Mouse (Mus musculus) bone marrow, adult 2 months (tissue): ENCODE data around the gene Bfsp2. TPM values are rescaled to one million over a fixed set of nuclear protein-coding genes. Genes with fewer than 3 reads are reported as not detected.
A peak's percentile ranks its signal among the peaks of the same experiment; 100 is the strongest.
"Not testable (repeated sequence)": the region's sequence is repeated elsewhere in the genome, so short reads cannot be mapped to it uniquely, and the experiment has no call there.

Source experiments
- H3K27ac ChIP-seq: fragments of 200-500 bp; 2 replicates; pipeline ENCODE4 v1.5.1; 2012; ENCODE audit warnings: low read depth, mild to moderate bottlenecking, control low read depth, inconsistent platforms, low read length; ENCODE audit not compliant: control insufficient read depth, poor library complexity, insufficient read depth
- H3K4me1 ChIP-seq: fragments of 200-500 bp; 2 replicates; pipeline ENCODE4 v1.6.1; 2011; ENCODE audit warnings: low read length; ENCODE audit not compliant: control insufficient read depth, insufficient read depth
- H3K4me3 ChIP-seq: fragments of 200-500 bp; replicated peaks from 2 replicates; pipeline ENCODE3; 2011; ENCODE audit warnings: mild to moderate bottlenecking, low read depth, low read length, control low read depth; ENCODE audit not compliant: control insufficient read depth
- CTCF ChIP-seq: fragments of 200-500 bp; IDR thresholded peaks from 2 replicates; pipeline ENCODE4 v1.5.1; 2011; ENCODE audit warnings: low read length, control low read depth; ENCODE audit not compliant: control insufficient read depth, insufficient read depth
- POLR2A ChIP-seq: fragments of 200-500 bp; IDR thresholded peaks from 2 replicates; pipeline ENCODE4 v1.6.1; 2011; ENCODE audit warnings: low read depth, mild to moderate bottlenecking, control low read depth, low read length, borderline replicate concordance; ENCODE audit not compliant: control insufficient read depth
- WGBS: fragments of 180-500 bp; shearing (Covaris S2); methylation state at CpG from one replicate; pipeline ENCODE4 v1.1.7; 2018; 5-methylcytosine and 5-hydroxymethylcytosine counted together
- polyA plus RNA-seq: library from polyadenylated mRNA; stranded (reverse); fragments of >200 nt; gene quantifications from 2 replicates; pipeline ENCODE4 v1.2.4, GENCODE M21; 2011; ENCODE audit warnings: low replicate concordance; ENCODE audit not compliant: missing spikeins, insufficient read depth, insufficient read length

The Bfsp2 gene
- polyA plus RNA-seq, 1 experiment = 11.3 TPM

DNA sequence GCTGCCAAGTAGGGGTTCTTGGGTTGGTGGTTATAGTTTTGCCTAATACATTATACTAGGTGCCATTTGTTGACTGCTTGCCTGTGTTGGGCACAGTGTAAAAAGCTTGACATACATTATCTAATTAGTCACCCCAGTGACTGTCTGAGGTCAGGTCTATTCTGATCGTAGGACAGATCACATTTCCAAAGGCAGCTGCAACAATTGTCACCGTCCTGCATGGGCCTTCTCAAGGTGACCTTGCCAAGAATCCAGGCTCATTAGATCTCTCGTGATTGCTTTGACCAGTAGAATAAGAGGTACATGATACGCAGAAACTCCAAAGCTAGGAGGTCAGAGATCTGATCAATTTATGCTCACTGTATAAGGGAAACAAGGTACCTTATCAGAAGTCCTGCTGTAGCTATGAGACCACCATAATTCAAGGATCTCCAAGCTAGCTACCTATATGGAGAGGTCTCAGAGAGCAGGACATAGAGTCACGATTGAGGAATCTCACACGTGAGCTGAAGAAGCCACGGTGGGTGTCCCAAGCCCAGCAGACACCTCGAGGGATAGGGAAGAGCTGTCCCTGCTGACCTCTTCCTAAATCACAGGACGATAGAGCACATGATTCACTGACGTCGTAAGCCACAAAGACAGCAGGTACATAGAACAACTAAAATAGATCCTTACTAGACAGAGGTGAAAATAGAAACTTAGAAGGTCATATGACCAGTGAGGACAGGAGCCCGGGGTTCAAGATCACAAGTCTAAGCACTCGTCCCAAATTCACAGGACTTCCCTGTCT lies 49.6 kb downstream of the Bfsp2 start:
- Histone ChIP-seq H3K27ac (no peak overlapping the region), H3K4me1 (peaks cover 2% of the 10 kb centered on the region; the same call in 1 of the 2 replicates), H3K4me3 (no peak overlapping the region)
- TF ChIP-seq CTCF (no peak), POLR2A (no peak)
- 79% methylated on average over 13 of the region's 13 CpGs for WGBS

GRCm38 (mm10) chr9:103426425-103426824 lies 53.8 kb downstream of the Bfsp2 start:
- no peak overlapping the region for H3K27ac ChIP-seq
- 65% methylated on average over 11 of the region's 11 CpGs for WGBS
- no peak for TF ChIP-seq POLR2A
- TF ChIP-seq CTCF = peak; percentile 20; the same call in 1 of the 2 replicates
- no peak overlapping the region for H3K4me3 ChIP-seq
- H3K4me1 ChIP-seq = no peaks in the 10 kb centered on the region

- no peak overlapping the region for H3K4me3 ChIP-seq
- WGBS = 2% methylated on average over 11 of the region's 11 CpGs
- no peaks in the 10 kb centered on the region for H3K4me1 ChIP-seq
- TF ChIP-seq CTCF (no peak), POLR2A (no peak)
- H3K27ac ChIP-seq = peak overlapping the region; percentile 51; the same call in 1 of the 2 replicates
Observed at GRCm38 (mm10) chr9:103424869-103425268, 55.4 kb downstream of the Bfsp2 start.

DNA sequence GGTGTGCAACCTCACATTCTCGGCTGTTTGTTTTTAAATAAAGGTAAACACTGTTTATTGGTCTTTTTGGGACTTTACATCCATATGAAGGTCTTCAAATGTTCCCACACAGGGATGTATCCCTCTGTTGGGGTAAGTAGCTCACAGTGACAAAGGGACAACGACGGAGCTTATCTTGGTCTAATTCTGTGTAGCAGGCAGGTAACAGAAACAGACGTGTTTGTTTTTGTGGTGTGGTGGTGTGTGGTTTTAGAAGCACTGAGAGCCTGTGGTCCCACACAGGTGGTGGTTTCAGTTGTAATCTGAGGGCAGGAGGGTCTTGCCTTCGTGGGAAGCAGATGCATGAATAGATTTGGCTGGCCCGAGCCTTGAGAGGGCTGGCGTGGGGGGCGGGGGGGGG lies 56.3 kb downstream of the Bfsp2 start:
- TF ChIP-seq CTCF (no peak), POLR2A (no peak)
- WGBS = 23% methylated on average over 8 of the region's 8 CpGs
- no peak overlapping the region for H3K4me3 ChIP-seq

GRCm38 (mm10) chr9:103423384-103423783 lies 56.8 kb downstream of the Bfsp2 start:
- H3K4me3 ChIP-seq = no peak overlapping the region
- H3K27ac ChIP-seq = 0 out of 2 replicates have a peak overlapping the region, but pooled peaks have one; percentile 14
- H3K4me1 ChIP-seq = no peaks in the 10 kb centered on the region
- TF ChIP-seq CTCF (no peak), POLR2A (no peak)
- 62% methylated on average over 7 of the region's 7 CpGs for WGBS

More for the DNA sequence above, 56.3 kb downstream of the Bfsp2 start:
- Histone ChIP-seq H3K27ac (peak overlapping the region; percentile 14; the same call in 1 of the 2 replicates), H3K4me1 (no peaks in the 10 kb centered on the region)

GRCm38 (mm10) chr9:103422847-103423246 lies 57.4 kb downstream of the Bfsp2 start:
- 53% methylated on average over 18 of the region's 18 CpGs for WGBS
- TF ChIP-seq CTCF = no peak
- TF ChIP-seq POLR2A = no peak
- H3K4me1 ChIP-seq = no peaks in the 10 kb centered on the region
- no peak overlapping the region for H3K4me3 ChIP-seq
- H3K27ac ChIP-seq = peak overlapping the region; percentile 49; the same call in 1 of the 2 replicates

- Histone ChIP-seq H3K27ac (no peak overlapping the region), H3K4me3 (no peak overlapping the region), H3K4me1 (no peaks in the 10 kb centered on the region)
- WGBS = 76% methylated on average over 3 of the region's 3 CpGs
- no peak for TF ChIP-seq POLR2A
- no peak for TF ChIP-seq CTCF
Observed at GRCm38 (mm10) chr9:103420844-103421243, 59.4 kb downstream of the Bfsp2 start.

DNA sequence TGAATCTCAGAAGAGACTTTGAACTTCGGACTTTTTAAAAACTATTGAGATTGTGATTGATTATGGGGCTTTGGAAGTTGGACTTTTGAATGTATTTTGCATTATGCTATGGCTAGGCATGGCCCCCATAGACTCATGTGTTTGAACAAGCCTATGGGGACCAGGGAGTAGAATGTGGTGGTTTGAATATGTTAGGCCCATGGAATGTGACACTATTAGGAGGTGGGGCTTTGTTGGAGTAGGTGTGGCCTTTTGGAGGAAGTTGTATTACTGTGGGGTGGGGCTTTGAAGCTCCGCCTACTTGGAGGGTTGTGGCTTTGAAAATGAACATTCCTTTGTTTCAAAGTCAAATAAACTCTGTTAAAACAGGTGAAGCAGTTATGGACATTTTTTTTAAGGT lies 61.4 kb downstream of the Bfsp2 start:
- TF ChIP-seq POLR2A (no peak), CTCF (no peak)
- 76% methylated on average over 2 of the region's 2 CpGs for WGBS
- H3K4me3 ChIP-seq = no peak overlapping the region
- H3K4me1 ChIP-seq = no peaks in the 10 kb centered on the region
- H3K27ac ChIP-seq = no peak overlapping the region

- H3K4me1 ChIP-seq, H3K27ac ChIP-seq, H3K4me3 ChIP-seq: not testable (repeated sequence)
- WGBS = 85% methylated on average over 1 of the region's 1 CpGs
Observed at GRCm38 (mm10) chr9:103418267-103418666, 62.0 kb downstream of the Bfsp2 start.
